Mouse (Mus musculus) midbrain, embryonic 12.5 days (tissue): ENCODE measurements around the gene Atp8a2. TPM values are rescaled to one million over a fixed set of nuclear protein-coding genes. Genes with fewer than 3 reads are reported as not detected.
"Not testable (repeated sequence)": the region's sequence is repeated elsewhere in the genome, so short reads cannot be mapped to it uniquely, and the experiment has no call there.

Experiments
- ATAC-seq: fragments of 200-750 bp; cut with Nextera tagmentation; 2 replicates; pipeline ENCODE4 v1.8.0; 2017; ENCODE audit warnings: low read depth, moderate TSS enrichment, moderate library complexity; ENCODE audit not compliant: low FRiP score
- H3K27ac ChIP-seq: fragments of 300-500 bp; sonication (generic); replicated peaks from 2 replicates; pipeline ENCODE4 v1.5.1; 2016; ENCODE audit warnings: mild to moderate bottlenecking
- H3K27me3 ChIP-seq: fragments of 300-500 bp; sonication (generic); 2 replicates; pipeline ENCODE4 v1.6.1; 2016; ENCODE audit warnings: mild to moderate bottlenecking
- H3K36me3 ChIP-seq: fragments of 300-500 bp; sonication (generic); 2 replicates; pipeline ENCODE4 v1.6.1; 2016
- H3K4me1 ChIP-seq: fragments of 300-500 bp; sonication (generic); 2 replicates; pipeline ENCODE4 v1.6.1; 2016
- H3K4me2 ChIP-seq: fragments of 300-500 bp; sonication (generic); replicated peaks from 2 replicates; pipeline ENCODE4 v1.6.1; 2016; ENCODE audit warnings: mild to moderate bottlenecking, moderate library complexity
- H3K4me3 ChIP-seq: fragments of 300-500 bp; sonication (generic); 2 replicates; pipeline ENCODE4 v1.5.1; 2016; ENCODE audit warnings: mild to moderate bottlenecking
- H3K9ac ChIP-seq: fragments of 300-500 bp; sonication (generic); replicated peaks from 2 replicates; pipeline ENCODE4 v1.6.1; 2016; ENCODE audit warnings: mild to moderate bottlenecking, moderate library complexity
- H3K9me3 ChIP-seq: fragments of 300-500 bp; sonication (generic); 2 replicates; pipeline ENCODE4 v1.6.1; 2016; ENCODE audit warnings: mild to moderate bottlenecking
- WGBS: fragments of 180-500 bp; shearing (Covaris S2); methylation state at CpG from one replicate; pipeline ENCODE4 v1.1.7; 2016; 5-methylcytosine and 5-hydroxymethylcytosine counted together
- polyA plus RNA-seq: library from polyadenylated mRNA; unstranded; fragments of >200 nt; fragmentation: Nextera tagmentation; extraction: Ambion mirVana; gene quantifications from 2 replicates; pipeline ENCODE4 v1.2.1, GENCODE M21; 2016

The Atp8a2 gene
- polyA plus RNA-seq, 1 experiment from 2014 or later, result 16.1 TPM

DNA sequence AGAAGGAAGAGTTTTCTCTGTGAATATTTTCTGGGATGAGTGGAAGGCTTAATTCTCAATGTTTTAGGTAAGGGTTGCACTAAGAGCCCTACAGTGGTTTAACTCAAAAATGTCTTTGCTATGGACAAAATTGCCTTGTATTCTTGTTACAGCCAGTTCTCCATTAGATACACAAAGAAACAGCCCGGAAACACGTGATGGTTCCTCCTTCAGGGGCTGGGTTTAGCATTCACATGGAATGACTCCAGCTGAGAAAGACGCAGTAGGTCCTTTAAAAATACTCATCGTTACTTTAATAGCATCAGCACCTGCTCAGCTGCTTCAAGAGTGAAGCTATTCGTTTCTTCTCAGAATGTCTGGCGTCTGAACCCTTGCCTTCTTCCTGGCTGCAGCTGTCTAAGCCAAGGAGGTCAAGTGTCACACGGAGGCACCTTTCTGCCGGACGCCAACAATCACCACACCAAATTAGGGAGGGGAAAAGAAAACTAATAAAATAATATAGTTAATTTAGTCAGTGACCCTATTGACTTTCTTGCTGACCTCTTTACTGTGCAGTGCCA is 572.6 kb downstream of the Atp8a2 start:
- Histone ChIP-seq H3K9ac (no peak overlapping the region), H3K9me3 (no peaks in the 10 kb centered on the region), H3K4me3 (no peak overlapping the region), H3K36me3 (no peaks in the 10 kb centered on the region), H3K4me2 (peak overlapping the region; percentile 77), H3K4me1 (peaks cover 31% of the 10 kb centered on the region), H3K27ac (no peak overlapping the region), H3K27me3 (peaks cover 57% of the 10 kb centered on the region)
- ATAC-seq, result no peak
- 33% methylated on average over 9 of the region's 9 CpGs for WGBS

DNA sequence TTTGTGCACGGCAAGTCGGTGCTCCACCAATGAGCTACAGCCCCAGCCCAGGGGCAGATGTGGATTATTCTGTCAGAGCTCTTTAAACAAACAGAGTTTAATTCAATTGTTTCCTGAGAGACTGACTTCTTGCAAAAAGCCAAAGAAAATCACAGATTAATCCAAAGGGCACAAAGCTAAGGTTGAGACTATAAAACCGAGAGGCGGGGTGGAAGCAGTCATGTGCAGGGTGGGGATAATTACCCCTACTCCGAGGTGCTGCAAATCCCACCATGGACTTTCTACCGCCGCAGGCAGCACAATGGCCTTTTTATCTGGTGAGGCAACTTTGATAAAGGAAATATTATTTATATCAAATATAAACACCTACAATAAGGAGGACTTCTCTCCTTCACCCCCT is 580.2 kb downstream of the Atp8a2 start:
- Histone ChIP-seq H3K4me2 (no peak overlapping the region), H3K4me3 (no peak overlapping the region), H3K9ac (no peak overlapping the region), H3K27me3 (peaks cover 10% of the 10 kb centered on the region), H3K36me3 (no peaks in the 10 kb centered on the region), H3K27ac (no peak overlapping the region), H3K9me3 (no peaks in the 10 kb centered on the region), H3K4me1 (no peaks in the 10 kb centered on the region)
- WGBS, result 33% methylated on average over 7 of the region's 7 CpGs
- no peak for ATAC-seq

DNA sequence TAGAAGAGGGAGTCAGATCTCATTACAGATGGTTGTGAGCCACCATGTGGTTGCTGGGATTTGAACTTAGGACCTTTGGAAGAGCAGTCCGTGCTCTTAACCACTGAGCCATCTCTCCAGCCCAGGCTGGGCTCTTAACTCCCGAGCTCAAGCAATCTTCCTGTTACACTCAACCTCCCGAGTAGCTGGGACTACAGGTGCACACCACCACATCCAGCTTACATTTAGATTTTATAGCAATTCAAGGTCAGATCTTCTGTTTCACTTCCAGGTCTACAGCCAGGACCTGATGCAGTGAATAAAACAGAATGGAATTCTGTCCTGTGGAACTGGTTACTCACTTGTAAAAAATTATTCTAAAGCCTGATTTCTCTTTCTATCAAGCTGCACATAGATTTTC is 582.8 kb downstream of the Atp8a2 start:
- H3K4me1 ChIP-seq, H3K36me3 ChIP-seq, H3K4me2 ChIP-seq, H3K4me3 ChIP-seq, H3K27me3 ChIP-seq, H3K9ac ChIP-seq, H3K9me3 ChIP-seq, ATAC-seq, H3K27ac ChIP-seq: not testable (repeated sequence)
- WGBS, result 85% methylated on average over 3 of the region's 3 CpGs

DNA sequence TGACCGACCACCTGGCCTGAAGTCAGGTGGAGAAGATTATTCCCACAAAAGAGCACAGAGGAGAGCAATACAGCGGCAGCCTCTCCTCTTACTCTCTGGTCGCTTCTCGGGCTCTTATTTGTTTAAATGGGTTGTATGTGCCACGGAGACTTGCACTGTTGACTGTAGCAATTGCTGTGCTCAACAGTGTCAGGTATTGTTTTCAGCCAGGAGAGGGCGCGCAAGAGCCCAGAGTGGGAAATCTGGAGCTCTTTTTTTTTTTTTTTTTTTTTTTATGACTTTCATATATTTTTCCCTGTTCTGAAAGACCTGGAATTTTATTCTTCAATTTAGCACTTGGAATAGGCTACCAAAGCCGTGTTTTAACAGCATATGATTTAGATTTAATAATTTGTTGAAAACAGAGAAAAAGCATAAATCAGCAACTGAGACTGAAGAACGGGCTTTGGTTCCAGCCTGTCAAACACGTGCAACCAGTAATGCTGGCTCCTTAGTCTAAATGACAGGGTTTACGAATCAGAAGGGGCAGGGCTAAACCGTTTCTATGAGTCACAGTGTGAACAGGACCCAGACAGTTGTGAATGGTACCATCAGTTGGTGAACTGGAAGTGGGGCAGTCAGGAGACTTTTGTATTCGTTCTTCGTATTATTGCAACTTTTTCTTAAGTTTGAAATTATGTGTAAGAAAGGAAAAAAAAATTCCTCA is 583.9 kb downstream of the Atp8a2 start:
- H3K4me2 ChIP-seq, result no peak overlapping the region
- H3K9ac ChIP-seq, result no peak overlapping the region
- H3K36me3 ChIP-seq, result no peaks in the 10 kb centered on the region
- H3K27me3 ChIP-seq, result peaks cover 9% of the 10 kb centered on the region
- no peaks in the 10 kb centered on the region for H3K4me1 ChIP-seq
- H3K4me3 ChIP-seq, result no peak overlapping the region
- no peak overlapping the region for H3K27ac ChIP-seq
- H3K9me3 ChIP-seq, result no peaks in the 10 kb centered on the region
- ATAC-seq, result no peak
- 59% methylated on average over 14 of the region's 14 CpGs for WGBS

DNA sequence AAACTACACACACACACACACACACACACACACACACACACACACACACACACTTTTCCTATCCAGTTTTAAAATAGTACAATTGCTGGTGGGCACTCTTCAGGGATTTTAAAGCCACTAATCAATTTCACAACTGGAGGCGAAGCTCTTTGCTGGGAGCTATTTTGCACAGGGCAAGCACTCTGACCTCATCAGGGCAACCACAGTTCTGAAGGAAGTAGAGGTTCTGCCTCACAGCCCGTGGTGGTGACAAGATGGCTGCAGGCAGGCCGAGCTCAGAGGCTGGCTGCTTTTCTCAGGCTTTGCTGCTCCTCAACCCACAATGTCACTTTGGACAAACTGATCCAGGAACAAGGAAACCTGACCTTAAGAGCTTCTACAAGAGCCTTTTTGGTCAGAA is 590.0 kb downstream of the Atp8a2 start:
- no peak overlapping the region for H3K4me3 ChIP-seq
- H3K9me3 ChIP-seq, result no peaks in the 10 kb centered on the region
- WGBS, result 47% methylated on average over 3 of the region's 3 CpGs
- no peak overlapping the region for H3K9ac ChIP-seq
- no peak overlapping the region for H3K4me2 ChIP-seq
- H3K27me3 ChIP-seq, result peaks cover 16% of the 10 kb centered on the region; the same call in 1 of the 2 replicates
- H3K36me3 ChIP-seq, result no peaks in the 10 kb centered on the region
- ATAC-seq, result no peak
- no peak overlapping the region for H3K27ac ChIP-seq
- no peaks in the 10 kb centered on the region for H3K4me1 ChIP-seq

DNA sequence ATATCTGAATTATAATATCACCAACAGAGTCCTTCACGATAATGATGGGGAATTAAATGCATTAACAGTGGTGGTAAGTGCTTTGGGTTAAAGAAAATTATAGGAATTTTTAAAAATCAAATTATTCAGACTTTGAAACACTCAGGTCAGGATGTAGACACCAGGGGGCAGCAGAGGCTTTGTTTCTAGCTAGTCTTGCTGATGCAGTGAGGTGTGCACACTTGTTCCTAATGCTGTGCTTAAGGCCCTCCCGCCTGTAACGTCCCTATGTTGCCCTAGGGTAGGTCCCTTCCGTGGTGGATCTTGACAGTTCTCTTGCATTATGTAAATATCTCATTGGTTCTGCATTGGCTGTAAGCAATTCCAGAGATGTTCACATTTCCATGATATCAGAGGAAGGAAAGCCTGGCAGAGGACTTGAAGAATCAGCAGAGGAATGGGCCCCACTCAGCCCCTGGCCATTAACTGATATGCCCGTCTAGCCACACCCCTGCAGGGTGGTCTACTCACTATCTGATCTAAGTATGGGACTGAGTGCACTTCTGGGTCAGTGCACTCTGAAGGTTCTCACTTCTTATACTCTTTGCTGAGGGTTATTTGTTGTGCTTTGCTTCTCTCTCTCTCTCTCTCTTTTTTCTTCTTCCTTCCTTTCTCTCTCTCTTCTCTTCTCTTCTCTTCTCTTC is 591.2 kb downstream of the Atp8a2 start:
- no peak overlapping the region for H3K4me3 ChIP-seq
- H3K27ac ChIP-seq, result no peak overlapping the region
- H3K9me3 ChIP-seq, result no peaks in the 10 kb centered on the region
- WGBS, result 15% methylated on average over 5 of the region's 5 CpGs
- H3K36me3 ChIP-seq, result no peaks in the 10 kb centered on the region
- no peak for ATAC-seq
- peaks cover 16% of the 10 kb centered on the region; the same call in 1 of the 2 replicates for H3K27me3 ChIP-seq
- H3K4me1 ChIP-seq, result no peaks in the 10 kb centered on the region
- H3K9ac ChIP-seq, result no peak overlapping the region
- H3K4me2 ChIP-seq, result no peak overlapping the region

DNA sequence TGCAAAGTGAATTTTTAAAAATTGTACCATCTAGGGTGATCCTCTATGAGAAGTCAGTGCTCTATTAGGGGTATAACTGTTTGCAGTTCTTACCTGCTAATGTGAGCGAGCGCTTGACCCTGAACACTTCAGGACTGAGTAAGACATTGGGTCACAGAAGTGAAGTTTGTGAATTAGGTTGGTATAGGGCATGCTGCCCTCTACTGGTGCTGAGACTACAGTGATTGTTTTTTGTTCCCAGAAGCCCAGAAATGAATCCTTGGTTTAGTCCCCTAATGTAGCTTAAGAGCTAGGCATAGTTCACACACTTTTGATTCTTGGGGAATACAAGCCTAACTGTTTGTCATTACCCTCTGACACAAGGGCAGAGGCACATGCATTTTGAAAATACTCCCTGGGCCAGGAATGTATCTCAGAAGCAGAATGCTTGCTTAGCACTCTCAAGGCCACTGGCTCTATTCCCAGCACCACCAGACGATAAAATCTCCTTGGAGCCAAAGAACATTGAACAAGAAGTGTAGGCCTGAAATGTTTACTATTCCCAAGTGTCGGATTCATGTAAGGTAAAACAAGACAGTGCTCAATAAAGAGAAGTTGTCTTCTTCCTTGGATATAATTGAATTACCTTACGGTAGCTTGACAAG is 592.9 kb downstream of the Atp8a2 start:
- Histone ChIP-seq H3K4me2 (no peak overlapping the region), H3K27ac (no peak overlapping the region), H3K36me3 (no peaks in the 10 kb centered on the region), H3K9me3 (no peaks in the 10 kb centered on the region), H3K27me3 (peaks cover 16% of the 10 kb centered on the region; the same call in 1 of the 2 replicates), H3K9ac (no peak overlapping the region), H3K4me1 (no peaks in the 10 kb centered on the region), H3K4me3 (no peak overlapping the region)
- WGBS, result 69% methylated on average over 5 of the region's 5 CpGs
- ATAC-seq, result no peak

DNA sequence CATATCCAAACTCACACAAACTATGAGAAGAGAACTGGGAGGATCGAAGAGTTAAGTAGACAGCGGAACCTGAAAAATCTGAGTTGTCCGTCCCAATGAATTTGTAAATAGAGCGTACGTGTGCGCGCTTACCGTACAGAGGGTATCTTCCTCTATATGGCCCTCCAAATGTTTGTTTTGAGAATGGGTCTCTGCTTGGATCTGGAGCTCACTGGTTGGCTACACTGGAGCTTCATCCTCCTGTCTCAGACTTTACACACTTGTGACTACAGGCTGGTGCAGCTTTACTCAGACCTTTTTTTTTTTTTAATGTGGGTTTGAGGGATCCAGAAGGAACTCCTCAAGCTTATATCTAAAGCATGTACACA is 598.7 kb downstream of the Atp8a2 start:
- H3K4me3 ChIP-seq, result peak overlapping the region; percentile 85
- H3K27ac ChIP-seq, result peak overlapping the region; percentile 60
- 0 out of 2 replicates have a peak, but pooled peaks cover 4% of the 10 kb centered on the region for H3K27me3 ChIP-seq
- 0 out of 2 replicates have a peak, but pooled peaks cover 4% of the 10 kb centered on the region for H3K36me3 ChIP-seq
- peak overlapping the region; percentile 98 for H3K4me2 ChIP-seq
- 4% methylated on average over 8 of the region's 8 CpGs for WGBS
- H3K9me3 ChIP-seq, result no peaks in the 10 kb centered on the region
- ATAC-seq, result peak; percentile 42; the same call in 1 of the 2 replicates
- H3K9ac ChIP-seq, result peak overlapping the region; percentile 81
- H3K4me1 ChIP-seq, result peaks cover 10% of the 10 kb centered on the region

DNA sequence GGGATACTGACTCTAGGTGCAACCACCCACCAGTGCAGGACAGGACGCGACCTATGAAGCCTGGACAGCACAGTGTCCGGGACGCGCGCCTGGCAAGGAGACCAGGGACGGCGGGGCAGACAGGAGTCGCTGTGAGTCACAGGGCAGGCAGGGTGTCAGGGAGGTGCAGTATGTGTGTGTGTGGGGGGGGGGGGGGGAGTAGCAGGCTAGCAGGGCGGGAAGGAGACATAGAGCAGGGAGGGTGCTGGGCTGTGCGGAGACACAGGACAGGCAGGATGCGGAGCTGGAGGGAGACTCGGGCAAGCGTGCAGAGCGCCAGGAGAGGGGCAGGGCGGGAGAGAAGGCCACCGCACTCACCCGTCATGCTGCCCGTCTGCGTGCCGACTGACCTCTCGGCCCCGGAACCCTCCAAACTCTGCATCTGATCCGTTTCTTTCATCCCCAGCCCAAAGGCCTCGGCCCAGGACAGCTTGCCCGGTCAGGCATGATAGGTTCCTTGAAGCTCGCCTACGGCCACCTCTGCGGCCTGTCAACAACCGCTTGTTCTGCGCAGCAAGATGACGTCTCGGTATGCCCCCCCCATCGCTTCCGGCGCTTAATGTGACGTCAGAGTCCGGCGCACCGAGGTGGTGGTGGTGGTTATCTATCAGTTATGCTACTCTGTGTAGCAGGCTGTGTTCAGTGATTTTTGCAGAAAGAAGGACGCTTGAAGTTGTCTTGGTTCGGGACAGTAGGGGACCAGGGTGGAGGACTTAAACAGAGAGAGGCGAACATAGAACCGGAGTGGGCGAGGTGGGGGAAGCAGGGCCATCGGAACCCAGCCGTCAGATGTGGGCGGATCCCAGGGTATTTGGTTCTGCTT is 599.4 kb downstream of the Atp8a2 start, which contains the start of gene Cdadc1:
Gene Cdadc1, minus strand, starts transcription at position 562 of the 862 bp plus-strand sequence.
- ATAC-seq, result peak; percentile 92
- H3K4me3 ChIP-seq, result peak within 1 kb of the TSS; percentile 85
- H3K27ac ChIP-seq, result peak within 1 kb of the TSS; percentile 60
- H3K4me1 ChIP-seq, result peaks cover 10% of the 10 kb centered on the region
- H3K4me2 ChIP-seq, result peak within 1 kb of the TSS; percentile 98
- H3K27me3 ChIP-seq, result no peaks in the 10 kb centered on the region
- H3K36me3 ChIP-seq, result 0 out of 2 replicates have a peak, but pooled peaks cover 4% of the 10 kb centered on the region
- WGBS, result 0% methylated on average over 38 of the region's 48 CpGs
- peak within 1 kb of the TSS; percentile 81 for H3K9ac ChIP-seq
- H3K9me3 ChIP-seq, result no peaks in the 10 kb centered on the region

DNA sequence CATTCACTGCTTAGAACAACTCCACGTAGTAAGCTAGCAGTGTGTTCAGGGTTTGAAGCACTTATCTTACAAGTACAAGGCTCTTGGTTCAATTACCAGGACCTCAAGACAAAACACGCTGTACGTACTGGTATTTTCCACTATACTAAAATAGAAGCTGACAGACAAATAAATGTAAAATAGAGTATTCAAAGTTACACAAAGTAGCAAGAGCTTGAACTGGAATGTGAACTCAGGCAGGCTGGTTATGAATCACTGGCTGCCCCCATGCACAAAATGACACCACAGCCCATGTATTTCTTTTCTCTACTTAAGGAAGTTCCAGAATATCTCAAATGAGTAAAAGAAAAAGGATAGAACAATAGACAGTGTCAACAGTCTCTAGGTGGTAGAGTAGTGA is 602.0 kb downstream of the Atp8a2 start:
- ATAC-seq, result no peak
- Histone ChIP-seq H3K4me2 (no peak overlapping the region), H3K9me3 (no peaks in the 10 kb centered on the region), H3K9ac (no peak overlapping the region), H3K36me3 (peaks cover 11% of the 10 kb centered on the region), H3K27me3 (no peaks in the 10 kb centered on the region), H3K27ac (no peak overlapping the region), H3K4me1 (peaks cover 10% of the 10 kb centered on the region), H3K4me3 (no peak overlapping the region)
- WGBS, result 94% methylated on average over 3 of the region's 3 CpGs

DNA sequence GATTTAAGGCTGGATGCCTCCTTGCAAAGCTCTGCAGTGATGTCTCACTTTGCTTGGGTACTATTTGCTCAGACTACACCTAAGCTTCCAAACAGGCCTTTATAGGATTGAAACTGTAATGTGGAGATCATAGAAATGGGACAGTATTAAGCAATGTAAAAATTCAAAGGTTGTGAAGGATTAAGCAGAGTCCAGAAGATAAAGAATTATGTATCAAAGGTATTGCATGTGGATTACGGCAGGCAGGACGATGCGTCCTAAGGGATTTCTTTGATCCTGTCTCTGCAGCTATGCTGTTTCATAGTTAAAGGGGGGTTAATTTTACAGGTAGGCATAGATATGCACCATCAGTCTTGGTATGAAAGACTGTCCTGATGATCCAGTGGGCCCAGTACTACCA is 604.4 kb downstream of the Atp8a2 start:
- ATAC-seq, result no peak
- Histone ChIP-seq H3K36me3 (peaks cover 30% of the 10 kb centered on the region), H3K4me2 (no peak overlapping the region), H3K4me1 (peaks cover 10% of the 10 kb centered on the region), H3K27me3 (no peaks in the 10 kb centered on the region), H3K9ac (no peak overlapping the region), H3K4me3 (no peak overlapping the region), H3K9me3 (no peaks in the 10 kb centered on the region), H3K27ac (no peak overlapping the region)
- 86% methylated on average over 3 of the region's 3 CpGs for WGBS
